Mouse (Mus musculus): Measurements from ENCODE around the gene Hps6.

Hps6 gene

DNA sequence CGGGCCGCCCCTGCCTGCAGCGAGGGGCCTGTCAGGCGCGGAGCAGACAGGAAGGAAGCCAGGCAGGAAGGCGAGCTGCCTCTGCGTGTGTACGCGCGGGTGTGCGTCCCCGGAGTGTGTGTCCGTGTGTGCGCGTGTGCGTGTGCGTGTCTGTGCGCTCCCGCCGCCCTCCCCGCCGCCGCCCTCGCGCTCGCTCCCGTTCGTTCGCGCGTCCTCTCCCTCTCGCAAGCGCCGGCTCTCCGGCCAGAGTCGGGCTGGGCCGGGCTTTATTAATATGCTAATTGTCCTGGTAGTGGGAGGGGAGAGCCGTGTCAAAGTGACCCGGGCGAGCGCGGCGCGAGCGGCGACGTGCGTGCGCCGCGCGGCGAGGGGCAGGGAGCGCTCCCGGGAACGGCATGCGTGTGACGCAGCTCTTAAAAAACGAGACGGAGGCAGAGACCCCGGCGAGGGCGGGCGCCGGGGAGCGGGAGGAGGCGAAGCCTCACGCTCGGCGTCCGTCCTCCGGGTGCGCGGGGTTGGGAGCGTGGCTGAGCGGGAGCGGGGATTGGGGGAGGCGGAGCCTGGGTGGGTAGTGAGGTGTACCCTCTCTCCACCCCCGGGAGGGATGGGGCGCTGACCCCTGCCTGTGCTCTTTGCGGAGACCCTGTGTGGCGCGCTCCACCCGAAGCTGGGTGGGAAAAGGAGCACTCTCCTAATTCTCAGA is 41.8 kb downstream of the Hps6 start, which contains the start of gene Ldb1:
Gene Ldb1, minus strand, starts transcription at position 222 of the 703 bp plus-strand sequence.
- no peak for DNase-seq (ENCODE audit: extremely low read depth, low read depth, low spot score)

DNA sequence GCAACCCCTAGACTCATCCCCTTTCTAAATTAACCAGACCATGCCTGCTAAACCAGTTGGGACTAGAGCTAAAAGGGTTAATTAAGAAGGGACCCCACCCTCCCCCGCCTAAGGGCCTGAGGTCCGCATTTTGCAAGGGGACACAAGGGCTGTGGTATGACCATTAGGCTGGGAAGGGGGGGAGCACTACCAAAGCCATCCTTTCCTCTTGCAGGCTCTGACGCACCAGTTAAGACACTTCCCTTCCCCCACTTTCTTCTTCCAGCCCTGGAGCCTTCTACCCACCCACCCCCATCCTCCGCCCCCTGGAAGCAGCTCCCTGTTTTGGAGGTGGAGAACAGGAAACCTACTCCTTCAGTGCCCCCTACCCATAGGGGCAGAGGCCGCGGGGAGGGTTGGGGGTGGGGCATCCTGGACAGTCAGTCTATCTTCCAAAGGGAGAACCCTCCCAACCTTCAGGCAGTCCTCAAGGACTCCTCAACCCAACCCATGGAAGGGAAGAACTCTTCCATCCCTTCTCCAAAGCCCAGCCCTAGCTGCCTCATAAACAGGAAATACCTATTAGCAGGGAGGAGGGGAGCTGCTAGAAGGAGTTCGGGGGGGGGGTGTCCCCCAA is 42.5 kb downstream of the Hps6 start:
- no peak for DNase-seq (ENCODE audit: extremely low read depth, low read depth, low spot score)

DNA sequence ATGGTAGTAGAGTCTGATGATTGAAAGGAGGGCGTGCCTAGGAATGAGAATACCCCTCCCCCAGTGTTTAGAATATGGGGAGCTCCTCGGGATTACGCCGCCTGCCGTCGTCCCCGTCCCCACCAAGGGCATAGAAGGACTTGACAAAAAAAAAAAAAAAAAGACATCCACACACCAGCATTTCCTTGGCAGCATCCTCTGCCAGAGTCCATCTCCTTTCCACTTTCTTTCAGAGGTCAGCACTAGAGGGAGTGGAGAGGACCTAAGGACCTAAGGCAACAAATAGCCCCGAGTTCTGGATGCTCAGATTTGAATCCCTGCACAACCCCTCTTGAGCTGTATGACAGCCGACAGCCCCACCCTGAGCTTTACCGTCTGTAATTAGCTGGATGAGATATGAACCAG is 43.3 kb downstream of the Hps6 start:
- no peak for DNase-seq (ENCODE audit: extremely low read depth, low read depth, low spot score)

DNA sequence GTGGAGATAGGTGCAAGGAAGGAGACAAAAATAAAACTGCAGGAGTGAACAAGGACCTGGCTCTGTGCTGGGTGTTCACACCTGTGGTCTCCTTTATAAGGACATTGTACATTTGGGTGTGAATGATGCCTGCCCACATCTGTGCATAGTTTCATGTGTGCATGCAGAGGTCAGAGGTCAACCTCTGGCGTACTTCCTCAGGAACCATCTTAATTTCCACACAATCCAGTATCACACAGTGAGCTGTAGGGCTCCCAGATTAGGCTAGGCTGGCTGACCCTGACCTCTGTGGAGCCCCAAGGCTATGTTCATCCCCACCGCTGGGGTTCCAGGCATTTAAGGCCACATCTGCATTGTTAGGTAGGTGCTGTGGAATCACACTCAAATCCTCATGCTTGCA is 44.1 kb downstream of the Hps6 start:
- DNase-seq (ENCODE audit: extremely low read depth, low read depth, low spot score), result no peak

DNA sequence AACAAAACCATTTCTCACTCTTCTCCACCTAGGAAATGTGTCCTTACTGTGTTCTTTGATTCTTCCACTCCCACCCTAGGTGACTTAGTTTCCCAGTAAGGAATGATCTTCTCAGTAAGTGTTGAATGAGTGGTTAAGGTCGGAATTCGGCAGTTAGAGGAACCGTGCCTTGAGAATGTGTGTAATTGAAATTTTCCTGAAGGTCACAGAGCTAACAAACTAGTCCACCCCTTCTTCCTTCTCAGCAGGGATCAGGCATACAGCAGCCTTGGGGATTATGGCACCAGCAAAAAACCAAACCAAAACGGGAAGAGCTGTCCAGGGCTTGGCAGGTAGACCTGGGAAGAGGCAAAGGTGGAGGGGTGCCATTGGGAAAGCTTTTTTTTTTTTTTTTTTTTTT is 45.8 kb downstream of the Hps6 start:
- DNase-seq (ENCODE audit: extremely low read depth, low read depth, low spot score), result no peak

DNA sequence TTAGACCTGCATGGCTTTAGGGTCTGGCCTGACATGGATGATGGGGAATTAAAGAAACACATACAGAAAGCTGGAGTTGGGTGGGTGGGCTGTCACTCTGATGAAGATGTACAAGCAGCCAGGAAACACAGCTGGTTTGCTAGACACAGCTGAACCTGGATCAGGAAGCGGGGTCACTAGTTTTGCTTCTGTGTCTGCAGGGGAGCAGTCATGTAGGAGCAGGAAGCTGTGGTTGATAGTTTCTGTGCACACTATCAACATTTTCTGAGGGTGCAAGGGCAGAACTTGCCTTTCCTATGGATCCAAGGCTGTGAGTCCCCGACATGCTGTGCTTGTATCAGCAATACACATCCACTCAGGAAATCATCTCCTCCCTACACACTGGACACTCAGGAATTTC is 47.2 kb downstream of the Hps6 start:
- no peak for DNase-seq (ENCODE audit: extremely low read depth, low read depth, low spot score)

All from fat pad, adult 2 months (tissue).